Mouse (Mus musculus) kidney, postnatal 4 days (tissue): ENCODE measurements around the gene Shh.

Experiments
- DNase-seq, 2 experiments: peaks; one replicate each; pipeline ENCODE4 v3.0.0; 2021; ENCODE audit warnings: mixed read lengths in 2 of 2

Shh gene

DNA sequence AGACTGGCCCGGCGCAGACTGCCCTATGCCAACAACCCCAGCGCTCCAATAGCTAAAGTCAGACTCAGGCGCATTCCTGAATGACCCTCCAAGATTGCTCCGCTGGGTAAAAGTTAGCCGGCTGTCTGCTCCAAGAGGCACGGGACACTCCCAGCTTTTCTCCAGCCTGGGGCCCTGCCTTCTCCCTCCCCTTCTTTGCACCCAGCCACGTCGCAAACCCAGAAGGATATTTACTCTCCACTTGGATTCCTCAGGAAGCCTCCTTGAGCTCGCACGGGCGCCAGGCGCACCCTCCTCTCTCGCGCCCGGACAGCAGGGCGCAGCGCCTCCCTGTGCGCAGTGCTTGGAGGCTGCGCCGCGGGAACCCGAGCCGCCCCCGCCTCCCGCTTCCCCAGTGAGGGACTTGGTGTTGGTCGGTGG lies 8.2 kb downstream of the Shh start:
- DNase-seq = peak; percentile 24 to 37

DNA sequence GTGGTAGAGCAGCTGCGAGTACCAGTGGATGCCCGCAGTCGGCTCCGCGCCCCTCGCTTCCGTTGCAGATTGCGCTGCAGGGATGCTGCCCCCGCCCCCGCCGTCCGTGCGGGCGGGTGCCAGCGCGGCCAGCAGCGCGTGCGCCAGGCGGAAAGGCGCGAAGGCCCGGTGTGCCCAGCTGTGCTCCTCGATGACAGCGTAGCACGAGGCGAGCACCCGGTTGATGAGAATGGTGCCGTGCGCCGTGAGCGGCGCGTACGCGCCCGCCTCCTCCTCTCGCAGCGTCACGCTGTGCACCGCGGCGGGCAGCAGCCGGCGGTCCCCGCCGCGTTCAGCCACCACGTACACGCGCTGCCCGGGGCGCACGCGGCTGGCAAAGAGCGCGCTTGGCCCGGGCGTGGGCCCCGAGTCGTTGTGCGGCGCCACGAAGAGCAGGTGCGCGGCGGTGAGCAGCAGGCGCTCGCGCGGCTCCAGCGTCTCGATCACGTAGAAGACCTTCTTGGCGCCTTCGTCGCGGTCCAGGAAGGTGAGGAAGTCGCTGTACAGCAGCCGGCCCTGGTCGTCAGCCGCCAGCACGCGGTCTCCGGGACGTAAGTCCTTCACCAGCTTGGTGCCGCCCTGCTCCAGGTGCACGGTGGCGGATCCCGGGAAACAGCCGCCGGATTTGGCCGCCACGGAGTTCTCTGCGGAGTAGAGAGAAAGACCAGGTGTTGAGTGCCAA lies 9.0 kb downstream of the Shh start:
- DNase-seq = peak; percentile 14 to 30

DNA sequence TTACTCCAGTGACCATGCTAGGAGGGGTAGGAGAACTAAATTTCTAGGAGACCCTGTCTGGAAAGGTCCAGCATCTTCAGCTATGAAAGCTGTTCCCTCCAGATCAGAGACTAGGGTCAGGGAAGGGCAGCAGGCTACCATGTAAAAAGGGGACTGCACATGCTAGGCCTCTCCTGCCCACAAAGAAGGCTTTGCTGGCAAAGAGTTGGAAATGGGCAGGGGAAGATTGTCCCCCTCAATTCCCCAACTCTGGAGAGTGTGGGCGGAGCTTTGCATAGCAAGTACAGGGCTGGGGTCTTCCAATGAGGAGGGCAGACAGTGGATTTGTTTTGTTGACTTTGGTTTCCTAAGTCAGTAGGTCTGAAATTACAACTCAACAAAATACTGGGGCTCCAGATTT lies 10.7 kb downstream of the Shh start:
- no peak for DNase-seq

DNA sequence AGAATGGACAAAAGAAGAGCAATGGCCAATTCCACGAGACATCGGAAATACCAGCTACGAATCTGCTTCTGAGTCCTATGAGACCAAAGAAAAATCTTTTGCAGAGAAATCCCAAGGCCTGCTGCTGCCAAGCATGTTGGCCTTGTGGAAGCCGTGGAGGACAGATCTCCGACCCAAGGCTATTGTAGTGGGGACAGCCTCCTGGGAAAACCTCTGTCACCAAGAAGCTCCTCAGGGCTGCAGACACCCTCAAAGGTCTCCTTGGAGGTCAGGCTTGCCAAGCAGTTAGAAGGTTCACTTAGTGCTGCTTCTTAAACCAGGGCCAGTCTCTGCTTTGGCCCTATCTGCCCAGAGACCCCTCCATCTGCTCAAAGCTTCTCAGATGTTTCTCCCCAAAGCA lies 11.3 kb downstream of the Shh start:
- DNase-seq = no peak

DNA sequence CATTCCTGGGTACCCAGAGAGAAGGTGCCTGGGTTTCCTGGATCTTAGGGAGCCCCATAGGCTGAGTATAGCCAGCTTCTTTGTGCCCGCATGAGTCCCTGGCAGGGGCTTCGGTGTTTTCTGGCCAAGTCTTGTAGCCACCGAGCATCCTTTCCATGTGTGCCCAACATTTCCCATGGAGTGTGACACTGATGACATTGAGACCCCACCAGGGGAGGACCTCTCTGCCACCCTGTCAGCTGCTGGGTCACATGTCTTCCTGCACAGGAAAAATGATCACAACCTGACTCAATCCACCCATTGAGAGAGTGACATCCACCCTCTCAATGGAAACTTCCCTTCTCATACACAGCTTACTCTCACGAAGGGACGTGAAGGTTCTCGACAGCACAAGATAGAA lies 12.5 kb downstream of the Shh start:
- no peak for DNase-seq

DNA sequence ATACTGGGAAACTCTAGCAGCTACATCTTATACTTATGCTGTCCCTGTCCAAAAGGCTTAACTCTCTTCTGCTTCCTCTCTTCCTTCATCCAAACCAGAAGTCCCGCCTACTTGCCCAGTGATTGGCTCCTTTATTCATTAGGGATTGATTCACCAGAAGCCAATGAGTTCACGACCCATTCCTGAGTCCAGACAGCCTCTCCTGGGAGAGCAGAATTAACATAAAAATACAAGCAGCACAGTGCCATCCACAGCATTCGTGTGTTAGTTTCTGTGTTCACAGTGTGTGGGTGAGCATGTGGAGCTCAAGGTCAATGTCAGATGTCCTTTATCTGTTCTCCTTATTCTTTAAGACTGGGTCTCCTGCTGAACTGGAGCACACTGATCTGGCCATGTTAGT lies 13.5 kb downstream of the Shh start:
- DNase-seq = no peak

DNA sequence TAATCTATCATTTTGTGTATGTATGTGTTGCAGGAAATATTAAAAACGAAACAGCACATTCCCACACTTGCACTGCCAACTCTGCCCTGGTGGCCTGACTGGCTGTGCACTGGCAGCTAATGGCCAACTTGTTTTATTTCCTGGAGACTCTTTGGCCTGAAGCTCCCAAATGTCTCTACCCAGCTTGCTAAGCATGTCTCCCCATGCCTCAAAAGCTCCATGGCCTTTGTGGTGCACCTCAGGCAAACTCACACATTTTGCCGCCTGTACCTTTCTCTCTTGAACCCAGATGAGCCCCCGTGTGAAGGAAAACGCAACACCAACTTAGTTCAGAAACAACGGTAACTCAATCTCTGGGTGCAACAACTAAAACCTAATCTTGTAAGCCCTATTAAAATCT lies 14.0 kb downstream of the Shh start:
- no peak for DNase-seq

DNA sequence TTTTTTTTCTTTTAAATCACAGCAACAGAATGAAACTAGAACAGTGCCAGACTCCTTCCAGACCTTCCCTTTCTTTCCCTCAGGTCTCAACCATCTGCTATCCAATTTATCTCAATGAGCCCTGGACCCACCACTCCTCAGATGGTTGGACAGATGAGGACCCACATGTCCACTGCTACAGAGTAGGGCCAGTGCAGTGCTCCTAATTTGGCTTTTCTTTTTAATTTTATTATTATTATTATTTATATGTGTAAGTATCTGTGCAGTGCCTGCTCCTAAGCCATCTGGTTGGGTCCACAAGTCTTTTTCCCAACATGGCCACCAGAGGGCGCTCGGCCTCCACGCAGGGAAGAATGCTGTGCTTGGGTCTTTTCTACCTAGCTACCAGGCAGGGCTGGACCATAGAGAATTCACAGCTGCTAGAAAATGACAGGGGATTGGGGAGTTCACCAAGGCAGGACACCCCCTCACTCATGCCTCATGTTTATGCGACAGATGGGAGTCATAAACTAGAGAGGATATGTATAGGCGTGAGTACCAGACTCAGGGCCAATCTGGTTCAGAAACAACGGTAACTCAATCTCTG lies 15.9 kb downstream of the Shh start:
- DNase-seq = peak; percentile 88

DNA sequence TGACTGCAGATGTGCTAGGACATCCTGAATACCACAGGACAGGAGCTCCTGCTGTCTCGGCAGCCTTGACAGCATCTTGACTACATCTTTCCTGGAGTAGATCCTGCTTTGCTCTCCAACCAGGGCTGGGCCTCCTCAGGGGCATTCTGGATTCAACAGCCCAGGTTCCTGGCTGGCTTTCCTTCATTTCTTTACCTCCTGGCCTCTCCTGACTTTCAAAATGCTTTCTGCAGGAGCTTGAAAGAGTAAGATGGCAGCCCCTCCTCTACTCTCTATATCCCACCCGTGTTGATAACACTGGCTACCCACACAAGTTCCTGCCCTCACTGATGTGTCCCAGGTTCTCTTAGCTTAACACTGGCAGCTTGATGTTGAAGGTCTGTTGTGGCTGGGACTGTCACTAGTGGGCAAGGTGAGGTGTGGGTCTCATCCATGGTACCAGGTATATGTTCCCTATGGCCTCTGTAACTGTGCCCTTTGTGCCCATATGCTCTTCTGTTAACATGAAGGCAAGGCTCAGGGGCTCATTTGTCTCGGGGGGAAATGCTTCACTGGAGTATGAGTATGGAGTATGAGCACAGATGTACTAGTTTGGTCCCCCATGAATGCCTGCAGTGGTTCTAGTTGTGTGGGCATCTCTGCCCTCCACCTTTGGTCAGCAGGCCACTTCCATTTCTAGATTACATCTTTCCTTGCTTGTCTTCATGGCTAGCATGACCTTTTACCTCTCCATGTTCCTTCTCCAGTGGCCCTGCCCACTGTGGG lies 16.7 kb downstream of the Shh start:
- DNase-seq = no peak

DNA sequence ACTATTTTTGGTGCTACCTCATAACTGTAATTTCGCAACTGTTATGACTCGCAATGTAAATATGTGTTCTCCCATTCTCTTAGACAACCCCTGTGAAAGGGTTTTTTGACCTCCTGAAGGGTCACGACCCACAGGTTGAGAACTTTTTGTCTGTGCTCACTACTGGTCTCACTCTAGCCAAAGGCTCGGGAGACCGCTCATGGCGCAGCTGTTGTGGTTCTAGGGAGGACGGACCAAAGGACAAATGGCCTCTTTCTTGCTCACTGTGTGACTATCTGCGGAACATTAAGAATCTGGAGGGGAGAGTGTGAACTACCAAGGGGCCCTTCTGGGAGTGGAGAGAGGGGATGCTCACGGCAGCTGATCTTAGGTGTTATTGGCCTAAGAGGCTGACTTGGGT lies 41.1 kb downstream of the Shh start:
- no peak for DNase-seq

DNA sequence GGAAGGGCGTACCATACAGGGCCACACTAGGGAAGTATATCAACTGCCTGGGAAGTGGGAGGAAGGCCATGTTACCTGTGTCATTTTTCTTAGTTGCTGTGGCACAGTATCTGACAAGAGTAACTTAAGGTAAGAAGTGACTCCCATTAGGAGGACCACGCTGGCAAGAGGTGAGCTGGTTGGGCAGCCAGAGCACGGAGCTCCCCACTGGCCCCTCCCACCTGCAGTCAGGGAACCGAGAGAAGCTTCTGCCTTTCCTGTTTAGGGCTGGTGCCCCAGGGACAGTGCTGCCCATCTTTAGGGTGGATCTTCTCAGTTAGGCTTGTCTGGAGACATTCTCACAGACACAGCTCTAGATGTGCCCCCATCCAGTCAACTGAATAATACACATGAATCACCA lies 43.3 kb downstream of the Shh start:
- DNase-seq = no peak

DNA sequence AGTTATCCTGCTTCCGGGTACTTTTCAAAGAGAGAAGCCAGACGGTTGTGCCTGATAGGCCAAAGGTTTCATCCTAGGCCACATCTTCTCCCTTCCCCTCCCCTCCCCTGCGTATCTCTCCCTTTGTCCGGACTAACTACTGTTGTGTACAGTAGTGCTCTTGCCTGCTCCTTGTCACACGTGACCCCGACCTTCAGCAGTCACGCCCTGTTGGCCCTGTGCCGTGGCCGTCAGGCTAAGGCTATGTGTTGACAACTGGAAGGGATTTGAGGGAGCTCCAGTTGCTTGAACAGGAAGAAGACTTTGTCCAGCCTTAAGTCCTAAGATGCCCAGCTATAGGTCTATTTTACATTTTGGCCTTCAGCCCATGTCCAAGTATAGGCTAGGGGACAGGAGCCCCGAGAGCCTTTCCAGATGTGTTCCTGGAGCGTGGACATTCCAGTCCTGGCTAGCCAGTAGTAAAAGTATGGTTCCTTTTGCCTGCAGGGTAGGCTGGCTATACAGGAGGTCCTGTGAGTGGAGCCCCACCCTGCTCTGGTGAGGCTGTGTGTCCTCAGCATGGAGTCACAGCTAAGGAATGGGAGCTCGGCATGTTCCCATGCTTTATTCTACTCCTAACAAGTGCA lies 47.3 kb downstream of the Shh start:
- DNase-seq = peak in 1 of 2 experiments; percentile 16

DNA sequence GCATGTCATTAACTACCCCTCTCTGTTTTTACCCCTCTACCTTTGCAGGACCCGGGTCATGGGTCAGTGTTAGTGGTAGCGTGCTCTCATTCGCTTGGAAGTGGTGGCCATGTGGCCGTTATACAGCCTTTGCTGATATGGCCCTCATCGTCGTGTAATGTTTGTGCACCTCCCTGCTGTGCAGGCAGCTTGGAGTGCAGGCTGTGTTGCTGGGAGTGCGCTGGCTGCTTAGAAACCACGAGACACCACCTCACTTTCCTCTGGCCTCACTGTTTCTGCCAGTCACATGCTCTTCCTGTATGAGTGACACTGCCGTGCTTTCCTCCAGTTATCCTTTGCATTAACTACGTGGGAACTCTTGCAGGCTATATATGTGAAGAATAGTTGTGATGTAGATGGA lies 48.3 kb downstream of the Shh start:
- DNase-seq = no peak

DNA sequence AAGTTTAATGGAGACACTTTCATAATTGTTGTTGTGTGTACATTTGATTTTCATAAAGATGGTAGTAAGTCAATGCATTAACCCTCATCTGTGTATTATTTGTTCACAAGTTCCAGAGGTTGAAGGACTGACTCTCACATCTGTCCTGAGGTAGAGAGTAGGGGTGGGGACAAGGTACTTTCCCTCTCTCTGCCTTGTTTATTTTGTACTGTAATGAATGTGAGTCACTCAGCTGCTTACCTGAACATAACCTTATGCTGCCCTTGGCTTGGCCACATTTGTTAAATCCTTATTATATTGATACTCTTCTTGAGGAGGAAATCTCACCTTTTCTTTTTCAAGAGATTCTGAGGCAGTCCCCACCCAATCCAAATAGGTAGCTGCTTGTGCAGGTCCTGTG lies 51.0 kb downstream of the Shh start:
- no peak for DNase-seq

DNA sequence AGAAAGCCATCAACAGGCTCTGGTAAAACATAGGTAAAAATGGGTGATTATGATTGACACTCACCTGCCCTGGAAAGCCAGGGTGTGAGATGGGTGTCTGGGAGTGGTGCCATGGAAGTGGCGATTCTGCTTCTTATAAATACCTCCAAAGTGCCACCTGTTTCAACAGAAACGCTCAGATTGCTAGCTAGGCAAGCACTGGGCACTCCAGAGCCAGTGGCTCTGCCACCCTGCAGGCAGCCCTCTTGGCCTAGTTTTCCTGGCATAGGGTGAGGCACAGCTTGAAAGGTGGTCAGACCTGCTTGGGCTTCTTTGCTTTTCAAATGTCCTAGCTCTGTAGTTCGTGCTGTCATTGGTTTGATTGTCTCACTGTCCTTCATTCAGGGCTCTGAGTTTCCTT lies 53.0 kb downstream of the Shh start:
- no peak for DNase-seq

DNA sequence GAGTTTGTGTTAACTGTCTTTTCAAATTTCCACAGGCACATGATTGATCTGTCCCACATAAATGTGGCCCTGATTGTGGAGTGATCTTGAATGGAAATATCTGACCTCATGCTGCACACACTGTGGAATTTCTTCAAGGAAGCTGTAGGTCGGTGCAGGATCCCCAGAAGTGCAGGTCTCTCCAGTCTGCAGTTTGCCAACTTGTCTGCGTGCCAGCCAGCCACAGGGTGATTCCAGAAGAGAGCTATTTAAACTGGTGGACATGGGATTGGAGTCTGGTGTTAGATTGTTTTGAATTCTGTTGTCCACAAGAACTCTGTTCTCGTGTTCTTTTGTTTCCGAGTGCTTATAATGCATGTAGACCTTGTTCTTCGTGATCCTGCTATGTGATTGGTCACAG lies 53.5 kb downstream of the Shh start:
- DNase-seq = no peak

DNA sequence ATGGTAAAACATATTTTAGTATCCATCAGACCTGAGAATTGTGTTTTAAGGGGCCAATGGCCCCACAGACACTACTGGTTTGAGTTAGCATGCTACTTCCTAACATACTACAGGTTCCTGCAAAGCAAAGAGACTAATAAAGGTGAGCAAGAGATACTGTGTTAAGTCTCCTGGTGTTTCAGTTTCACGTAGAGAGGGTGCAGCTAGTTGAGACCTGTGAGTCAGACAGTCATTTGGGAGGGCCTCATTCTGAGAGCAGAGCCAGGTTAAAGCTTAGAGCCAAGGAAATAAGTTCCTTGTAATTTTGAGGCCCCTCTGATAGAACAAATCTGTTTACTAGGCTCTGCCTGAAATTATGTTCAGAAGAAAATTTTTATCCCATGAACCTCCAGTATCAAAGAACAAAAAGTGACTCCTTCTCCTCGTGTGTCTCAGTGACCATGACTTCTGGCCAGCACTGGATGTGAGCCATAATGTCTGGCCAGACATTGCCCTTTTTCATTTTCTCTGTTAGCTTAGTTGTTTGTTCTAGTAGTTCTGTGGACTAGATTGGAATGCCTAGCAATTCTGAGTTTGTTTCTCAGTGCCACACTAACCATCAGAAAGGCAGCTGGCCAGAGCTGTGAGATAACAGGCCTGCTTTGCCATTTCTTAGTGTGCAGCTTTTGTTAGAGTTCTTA lies 54.9 kb downstream of the Shh start:
- DNase-seq = no peak
